Mouse (Mus musculus): Measurements from ENCODE around the gene Nmnat1.
A peak's percentile ranks its signal among the peaks of the same experiment; 100 is the strongest.
"Not testable (repeated sequence)": the region's sequence is repeated elsewhere in the genome, so short reads cannot be mapped to it uniquely, and the experiment has no call there.

The Nmnat1 gene

GRCm38 (mm10) chr4:149489415-149490240 is 4.6 kb upstream of the Nmnat1 start:
- peak; percentile 73 to 80 for DNase-seq (ENCODE audit: low spot score in 2 of 2)

- no peak for DNase-seq (ENCODE audit: low spot score in 2 of 2)
Observed at GRCm38 (mm10) chr4:149487729-149488128, 2.7 kb upstream of the Nmnat1 start.

GRCm38 (mm10) chr4:149485825-149486206 is 814 bp upstream of the Nmnat1 start:
- peak; percentile 16 to 45 for DNase-seq (ENCODE audit: low spot score in 2 of 2)

GRCm38 (mm10) chr4:149484566-149484965 is 436 bp downstream of the Nmnat1 start:
- DNase-seq (ENCODE audit: low spot score in 2 of 2): peak; percentile 35 to 40

GRCm38 (mm10) chr4:149477078-149477477 is 7.9 kb downstream of the Nmnat1 start, which contains the start of gene Tmem274:
Gene Tmem274, plus strand, starts transcription at chr4:149477378.
- no peak for DNase-seq (ENCODE audit: low spot score in 2 of 2)

- no peak for DNase-seq (ENCODE audit: low spot score in 2 of 2)
Observed at GRCm38 (mm10) chr4:149475096-149475495, 9.9 kb downstream of the Nmnat1 start.

- DNase-seq (ENCODE audit: low spot score in 2 of 2): no peak
Observed at GRCm38 (mm10) chr4:149469557-149469956, 15.4 kb downstream of the Nmnat1 start.

GRCm38 (mm10) chr4:149463435-149463950 is 21.5 kb downstream of the Nmnat1 start:
- no peak for DNase-seq (ENCODE audit: low spot score in 2 of 2)

- DNase-seq (ENCODE audit: low spot score in 2 of 2): no peak
Observed at GRCm38 (mm10) chr4:149462305-149462971, 22.6 kb downstream of the Nmnat1 start.

- peak; percentile 43 to 59 for DNase-seq (ENCODE audit: low spot score in 2 of 2)
Observed at GRCm38 (mm10) chr4:149461579-149462304, 23.3 kb downstream of the Nmnat1 start.

GRCm38 (mm10) chr4:149460475-149460874 is 24.5 kb downstream of the Nmnat1 start:
- DNase-seq (ENCODE audit: low spot score in 2 of 2): not testable (repeated sequence)

- no peak for DNase-seq (ENCODE audit: low spot score in 2 of 2)
Observed at GRCm38 (mm10) chr4:149459425-149459824, 25.6 kb downstream of the Nmnat1 start.

- DNase-seq (ENCODE audit: low spot score in 2 of 2): no peak
Observed at GRCm38 (mm10) chr4:149458526-149458925, 26.5 kb downstream of the Nmnat1 start.

GRCm38 (mm10) chr4:149457831-149458430 is 27.1 kb downstream of the Nmnat1 start:
- peak; percentile 68 for DNase-seq (ENCODE audit: low spot score in 2 of 2)

- DNase-seq (ENCODE audit: low spot score in 2 of 2): not testable (repeated sequence)
Observed at GRCm38 (mm10) chr4:149457163-149457562, 27.8 kb downstream of the Nmnat1 start.

- DNase-seq (ENCODE audit: low spot score in 2 of 2): peak; percentile 27 to 65
Observed at GRCm38 (mm10) chr4:149454879-149455278, 30.1 kb downstream of the Nmnat1 start, which contains the start of gene Rbp7. Gene Rbp7, minus strand, starts transcription at chr4:149454978.

- DNase-seq (ENCODE audit: low spot score in 2 of 2): no peak
Observed at GRCm38 (mm10) chr4:149454263-149454662, 30.7 kb downstream of the Nmnat1 start.

GRCm38 (mm10) chr4:149453656-149454055 is 31.3 kb downstream of the Nmnat1 start:
- no peak for DNase-seq (ENCODE audit: low spot score in 2 of 2)

GRCm38 (mm10) chr4:149450636-149451035 is 34.4 kb downstream of the Nmnat1 start:
- no peak for DNase-seq (ENCODE audit: low spot score in 2 of 2)

- no peak for DNase-seq (ENCODE audit: low spot score in 2 of 2)
Observed at GRCm38 (mm10) chr4:149446309-149446708, 38.7 kb downstream of the Nmnat1 start.

- DNase-seq (ENCODE audit: low spot score in 2 of 2): peak in 1 of 2 experiments; percentile 41
Observed at GRCm38 (mm10) chr4:149445868-149446267, 39.1 kb downstream of the Nmnat1 start.
